Mouse (Mus musculus): ENCODE results near the gene Metrn. TPM values are rescaled to one million over a fixed set of nuclear protein-coding genes. Genes with fewer than 3 reads are reported as not detected.

The Metrn gene
- total RNA-seq, 4 experiments from 2014 or later, result 39.6 to 52.1 (median 46.8) TPM

Small RNA genes lying within 50 kb of the gene (microRNA-seq; reads per million reads assigned to microRNA genes)
- not detected for gene Gm25083
- gene Mir3082, result not detected
- gene Mir6966, result not detected

Other genes starting within 250 kb of the Metrn start
- gene Sox8, start 226.4 kb downstream of the Metrn start, total RNA-seq (2022), result under 1 TPM; 0.19 to 0.76 (median 0.70) TPM
- 10 to 100 TPM; 10.4 to 14.1 (median 10.8) TPM for gene Lmf1, start 218.1 kb downstream of the Metrn start, total RNA-seq (2022)
- gene Gng13, start 80.0 kb downstream of the Metrn start, total RNA-seq (2022), result not detected
- gene Chtf18, start 69.7 kb downstream of the Metrn start, total RNA-seq (2022), result 1 to 10 TPM in 1 of 4 experiments, under 1 TPM in 3; 0.87 to 1.4 (median 0.94) TPM
- gene Rpusd1, start 69.5 kb downstream of the Metrn start, total RNA-seq (2022), result 1 to 10 TPM; 2.4 to 3.5 (median 3.1) TPM
- gene Mslnl, start 61.1 kb downstream of the Metrn start, total RNA-seq (2022), result not detected
- gene Msln, start 42.8 kb downstream of the Metrn start, total RNA-seq (2022), result under 1 TPM in 2 of 4 experiments, not detected in 2; 0.13 TPM
- 10 to 100 TPM; 24.4 to 29.6 (median 26.5) TPM for gene Narfl, start 23.4 kb downstream of the Metrn start, total RNA-seq (2022)
- gene Haghl, start 11.5 kb downstream of the Metrn start, total RNA-seq (2022), result 10 to 100 TPM in 3 of 4 experiments, 1 to 10 TPM in 1; 9.4 to 12.1 (median 10.1) TPM
- gene Ccdc78, start 10.6 kb downstream of the Metrn start, total RNA-seq (2022), result not detected
- gene Fam173a, start 4.2 kb downstream of the Metrn start, total RNA-seq (2022), result 10 to 100 TPM; 46.3 to 53.3 (median 47.6) TPM
- 1 to 10 TPM in 1 of 4 experiments, not detected in 3; 1.2 TPM for gene AC134908.4, start 1.5 kb downstream of the Metrn start, total RNA-seq (2022)
- 1 to 10 TPM in 1 of 4 experiments, under 1 TPM in 3; 0.27 to 1.0 (median 0.71) TPM for gene Fbxl16, start 11.9 kb upstream of the Metrn start, total RNA-seq (2022)
- gene Wdr24, start 26.5 kb upstream of the Metrn start, total RNA-seq (2022), result 10 to 100 TPM in 3 of 4 experiments, 1 to 10 TPM in 1; 9.8 to 13.2 (median 11.7) TPM
- gene Jmjd8, start 31.7 kb upstream of the Metrn start, total RNA-seq (2022), result 10 to 100 TPM; 11.0 to 13.0 (median 11.4) TPM
- 100 to 1,000 TPM in 1 of 4 experiments, 10 to 100 TPM in 3; 87.3 to 101 (median 91.1) TPM for gene Stub1, start 36.3 kb upstream of the Metrn start, total RNA-seq (2022)
- gene Rhbdl1, start 40.2 kb upstream of the Metrn start, total RNA-seq (2022), result 10 to 100 TPM in 3 of 4 experiments, 1 to 10 TPM in 1; 9.5 to 18.5 (median 16.7) TPM
- gene Gm20683, start 44.6 kb upstream of the Metrn start, total RNA-seq (2022), result 10 to 100 TPM in 2 of 4 experiments, 1 to 10 TPM in 2; 9.1 to 15.3 (median 12.3) TPM
- gene Rhot2, start 47.7 kb upstream of the Metrn start, total RNA-seq (2022), result 10 to 100 TPM; 63.3 to 72.7 (median 68.0) TPM
- gene Wdr90, start 64.4 kb upstream of the Metrn start, total RNA-seq (2022), result 1 to 10 TPM in 1 of 4 experiments, under 1 TPM in 3; 0.36 to 1.6 (median 0.84) TPM
- 100 to 1,000 TPM in 1 of 4 experiments, 10 to 100 TPM in 3; 87.4 to 108 (median 92.5) TPM for gene Mcrip2, start 71.6 kb upstream of the Metrn start, total RNA-seq (2022)
- gene Mettl26, start 77.9 kb upstream of the Metrn start, total RNA-seq (2022), result 10 to 100 TPM; 27.4 to 42.1 (median 31.3) TPM
- under 1 TPM; 0.15 to 0.62 (median 0.38) TPM for gene Wfikkn1, start 83.7 kb upstream of the Metrn start, total RNA-seq (2022)
- 10 to 100 TPM in 3 of 4 experiments, 1 to 10 TPM in 1; 7.9 to 13.3 (median 12.7) TPM for gene Rab40c, start 122.6 kb upstream of the Metrn start, total RNA-seq (2022)
- gene Pigq, start 147.8 kb upstream of the Metrn start, total RNA-seq (2022), result 10 to 100 TPM; 18.1 to 21.0 (median 18.8) TPM
- gene Nhlrc4, start 147.8 kb upstream of the Metrn start, total RNA-seq (2022), result not detected
- gene A930017K11Rik, start 155.4 kb upstream of the Metrn start, total RNA-seq (2022), result not detected
- gene Capn15, start 188.7 kb upstream of the Metrn start, total RNA-seq (2022), result 1 to 10 TPM; 2.9 to 5.0 (median 4.1) TPM